Mouse (Mus musculus): Measurements from ENCODE around the gene Atp6ap1. TPM values are rescaled to one million over a fixed set of nuclear protein-coding genes. Genes with fewer than 3 reads are reported as not detected.

Gene Atp6ap1
- total RNA-seq, 1 experiment = 102 TPM

GRCm38 (mm10) chrX:74270902-74271551, 25.9 kb upstream of the Atp6ap1 start:
- peaks cover 18% of the 10 kb centered on the region for H3K36me3 ChIP-seq (ENCODE audit: control insufficient read depth, insufficient read depth, low read length, poor library complexity, severe bottlenecking)
- TF ChIP-seq ZNF384 (IDR thresholded peaks at IDR 0.05; ENCODE audit: low read depth, low read length) (no peak), ZC3H11A (IDR thresholded peaks at IDR 0.05; ENCODE audit: borderline replicate concordance, low read depth, low read length) (no peak), MAFK (IDR thresholded peaks at IDR 0.05; ENCODE audit: insufficient read depth, low read depth, low read length) (no peak), CHD2 (IDR thresholded peaks at IDR 0.05; ENCODE audit: low read depth, low read length) (no peak), HCFC1 (IDR thresholded peaks at IDR 0.05; ENCODE audit: borderline replicate concordance, insufficient read depth, low read length) (no peak)
- H3K4me3 ChIP-seq (ENCODE audit: insufficient read depth in 1 of 2, low read depth in 1 of 2, low read length in 2 of 2, poor library complexity in 1 of 2, severe bottlenecking in 1 of 2) = peak overlapping the region; percentile 86 to 95
- H3K4me1 ChIP-seq (ENCODE audit: control insufficient read depth in 2 of 2, insufficient read depth in 2 of 2, low read length in 2 of 2, poor library complexity in 1 of 2) = peaks cover 0 to 2% of the 10 kb centered on the region in 2 experiments; a peak in 1 of 4 replicates
- in situ Hi-C loops (cut with MboI; ENCODE audit: low sequenced_read_pairs in 2 of 2, unreplicated experiment in 2 of 2) = no loop called here
- H3K27ac ChIP-seq (ENCODE audit: insufficient read depth, low read depth, low read length, poor library complexity, severe bottlenecking) = peak overlapping the region; percentile 93
- no peaks in the 10 kb centered on the region for H3K9me3 ChIP-seq (ENCODE audit: control insufficient read depth, insufficient read depth, low read depth, low read length)
- no peak for DNase-seq (ENCODE audit: low read depth, low spot score)
- peak overlapping the region; percentile 98 for H3K9ac ChIP-seq (ENCODE audit: insufficient read depth, low read depth, low read length, poor library complexity, severe bottlenecking)

DNA sequence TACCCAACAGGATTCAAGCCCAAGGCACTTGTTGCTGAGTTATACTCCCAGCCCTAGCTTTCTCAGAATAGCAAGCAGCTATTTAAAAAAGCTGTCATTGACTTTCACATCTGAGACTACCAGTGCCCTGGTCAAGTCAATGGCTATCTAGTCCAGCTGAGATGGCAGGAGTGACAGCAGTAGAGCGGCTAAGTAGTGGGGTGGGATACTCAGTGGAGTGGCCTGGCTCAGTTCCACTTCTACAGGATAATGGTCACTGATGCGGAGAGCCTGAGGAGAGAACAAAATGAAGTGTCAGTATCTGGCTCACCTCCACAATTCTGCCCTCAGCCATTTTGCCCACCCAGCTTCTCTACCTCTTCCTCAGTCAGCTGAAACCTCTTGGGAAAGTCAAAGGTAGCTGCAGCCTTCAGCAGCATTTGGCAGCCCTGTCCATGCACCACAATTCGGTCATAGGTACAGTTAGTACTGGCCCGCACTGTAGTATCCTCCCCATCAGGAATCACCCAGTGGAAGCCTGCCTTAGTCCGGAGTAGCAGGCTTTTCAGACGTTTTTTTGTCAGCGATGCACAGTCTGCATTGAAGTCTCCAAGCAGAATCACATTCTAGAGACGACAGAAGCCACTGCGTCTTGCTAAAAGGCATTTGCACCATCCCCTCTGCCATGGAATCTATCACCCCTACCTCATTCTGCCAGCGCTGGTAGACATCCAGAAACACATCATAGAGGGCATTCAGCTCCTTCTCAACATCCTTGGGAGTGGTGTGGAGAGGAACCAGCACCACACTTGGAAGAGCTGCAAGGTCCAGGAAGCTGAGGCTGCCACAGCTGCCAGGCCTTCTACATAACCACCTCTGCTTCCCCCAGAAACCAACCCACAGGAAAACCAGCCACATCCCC, 23.2 kb upstream of the Atp6ap1 start:
- in situ Hi-C loops (cut with MboI; ENCODE audit: low sequenced_read_pairs in 2 of 2, unreplicated experiment in 2 of 2) = no loop called here
- DNase-seq (ENCODE audit: low read depth, low spot score) = no peak
- Histone ChIP-seq H3K4me1 (ENCODE audit: control insufficient read depth in 2 of 2, insufficient read depth in 2 of 2, low read length in 2 of 2, poor library complexity in 1 of 2) (peaks cover 0 to 2% of the 10 kb centered on the region in 2 experiments; a peak in 1 of 4 replicates), H3K4me3 (ENCODE audit: insufficient read depth in 1 of 2, low read depth in 1 of 2, low read length in 2 of 2, poor library complexity in 1 of 2, severe bottlenecking in 1 of 2) (0 out of 4 replicates have a peak overlapping the region, but pooled peaks of 1 of the 2 experiments have one; percentile 17), H3K27ac (ENCODE audit: insufficient read depth, low read depth, low read length, poor library complexity, severe bottlenecking) (no peak overlapping the region), H3K9me3 (ENCODE audit: control insufficient read depth, insufficient read depth, low read depth, low read length) (no peaks in the 10 kb centered on the region), H3K9ac (ENCODE audit: insufficient read depth, low read depth, low read length, poor library complexity, severe bottlenecking) (no peak overlapping the region; the same call in 1 of the 2 replicates), H3K36me3 (ENCODE audit: control insufficient read depth, insufficient read depth, low read length, poor library complexity, severe bottlenecking) (peaks cover 18% of the 10 kb centered on the region)
- TF ChIP-seq ZC3H11A (IDR thresholded peaks at IDR 0.05; ENCODE audit: borderline replicate concordance, low read depth, low read length) = no peak
- no peak for TF ChIP-seq ZNF384 (IDR thresholded peaks at IDR 0.05; ENCODE audit: low read depth, low read length)
- TF ChIP-seq HCFC1 (IDR thresholded peaks at IDR 0.05; ENCODE audit: borderline replicate concordance, insufficient read depth, low read length) = no peak
- no peak for TF ChIP-seq CHD2 (IDR thresholded peaks at IDR 0.05; ENCODE audit: low read depth, low read length)
- no peak for TF ChIP-seq MAFK (IDR thresholded peaks at IDR 0.05; ENCODE audit: insufficient read depth, low read depth, low read length)

DNA sequence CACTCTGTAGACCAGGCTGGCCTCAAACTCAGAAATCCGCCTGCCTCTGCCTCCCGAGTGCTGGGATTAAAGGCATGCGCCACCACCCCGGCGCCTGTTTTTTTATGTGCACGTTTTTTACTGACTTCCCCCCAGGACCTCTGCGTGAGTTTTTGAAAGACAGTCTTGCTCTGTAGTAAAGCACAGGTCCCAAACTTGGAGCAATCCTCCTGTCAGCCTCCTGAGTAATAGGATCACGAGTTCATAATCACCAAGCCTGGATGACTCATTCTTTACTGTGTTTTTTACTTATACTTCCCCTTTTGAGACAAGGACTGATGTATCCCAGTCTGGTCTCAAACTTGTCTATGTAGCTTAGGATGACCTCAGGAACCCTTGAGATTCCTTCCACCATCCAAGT, 19.0 kb upstream of the Atp6ap1 start:
- no peak for TF ChIP-seq CHD2 (IDR thresholded peaks at IDR 0.05; ENCODE audit: low read depth, low read length)
- TF ChIP-seq MAFK (IDR thresholded peaks at IDR 0.05; ENCODE audit: insufficient read depth, low read depth, low read length) = no peak
- TF ChIP-seq ZNF384 (IDR thresholded peaks at IDR 0.05; ENCODE audit: low read depth, low read length) = no peak
- no peak for TF ChIP-seq ZC3H11A (IDR thresholded peaks at IDR 0.05; ENCODE audit: borderline replicate concordance, low read depth, low read length)
- TF ChIP-seq HCFC1 (IDR thresholded peaks at IDR 0.05; ENCODE audit: borderline replicate concordance, insufficient read depth, low read length) = no peak
- H3K4me3 ChIP-seq (ENCODE audit: insufficient read depth in 1 of 2, low read depth in 1 of 2, low read length in 2 of 2, poor library complexity in 1 of 2, severe bottlenecking in 1 of 2) = no peak overlapping the region
- no peaks in the 10 kb centered on the region for H3K4me1 ChIP-seq (ENCODE audit: control insufficient read depth in 2 of 2, insufficient read depth in 2 of 2, low read length in 2 of 2, poor library complexity in 1 of 2)
- no peak overlapping the region for H3K9ac ChIP-seq (ENCODE audit: insufficient read depth, low read depth, low read length, poor library complexity, severe bottlenecking)
- no peaks in the 10 kb centered on the region for H3K9me3 ChIP-seq (ENCODE audit: control insufficient read depth, insufficient read depth, low read depth, low read length)
- no peak overlapping the region for H3K27ac ChIP-seq (ENCODE audit: insufficient read depth, low read depth, low read length, poor library complexity, severe bottlenecking)
- peaks cover 3% of the 10 kb centered on the region for H3K36me3 ChIP-seq (ENCODE audit: control insufficient read depth, insufficient read depth, low read length, poor library complexity, severe bottlenecking)
- in situ Hi-C loops (cut with MboI; ENCODE audit: low sequenced_read_pairs in 2 of 2, unreplicated experiment in 2 of 2) = no loop called here
- no peak for DNase-seq (ENCODE audit: low read depth, low spot score)

- Histone ChIP-seq H3K9me3 (ENCODE audit: control insufficient read depth, insufficient read depth, low read depth, low read length) (no peaks in the 10 kb centered on the region), H3K27ac (ENCODE audit: insufficient read depth, low read depth, low read length, poor library complexity, severe bottlenecking) (no peak overlapping the region)
- in situ Hi-C loops (cut with MboI; ENCODE audit: low sequenced_read_pairs in 2 of 2, unreplicated experiment in 2 of 2) = no loop called here
Measured at GRCm38 (mm10) chrX:74281041-74281731, 15.7 kb upstream of the Atp6ap1 start.

More at GRCm38 (mm10) chrX:74281041-74281731, 15.7 kb upstream of the Atp6ap1 start:
- no peaks in the 10 kb centered on the region for H3K36me3 ChIP-seq (ENCODE audit: control insufficient read depth, insufficient read depth, low read length, poor library complexity, severe bottlenecking)
- no peak for DNase-seq (ENCODE audit: low read depth, low spot score)
- H3K4me1 ChIP-seq (ENCODE audit: control insufficient read depth in 2 of 2, insufficient read depth in 2 of 2, low read length in 2 of 2, poor library complexity in 1 of 2) = no peaks in the 10 kb centered on the region
- H3K4me3 ChIP-seq (ENCODE audit: insufficient read depth in 1 of 2, low read depth in 1 of 2, low read length in 2 of 2, poor library complexity in 1 of 2, severe bottlenecking in 1 of 2) = peak overlapping the region; percentile 83 to 93
- TF ChIP-seq ZC3H11A (IDR thresholded peaks at IDR 0.05; ENCODE audit: borderline replicate concordance, low read depth, low read length) = no peak
- no peak for TF ChIP-seq ZNF384 (IDR thresholded peaks at IDR 0.05; ENCODE audit: low read depth, low read length)
- TF ChIP-seq HCFC1 (IDR thresholded peaks at IDR 0.05; ENCODE audit: borderline replicate concordance, insufficient read depth, low read length) = no peak
- no peak for TF ChIP-seq CHD2 (IDR thresholded peaks at IDR 0.05; ENCODE audit: low read depth, low read length)
- no peak for TF ChIP-seq MAFK (IDR thresholded peaks at IDR 0.05; ENCODE audit: insufficient read depth, low read depth, low read length)
- peak overlapping the region; percentile 50; the same call in 1 of the 2 replicates for H3K9ac ChIP-seq (ENCODE audit: insufficient read depth, low read depth, low read length, poor library complexity, severe bottlenecking)

Measured in ES-E14 (cell line).